Mouse (Mus musculus): ENCODE results near the gene Pld2. TPM values are rescaled to one million over a fixed set of nuclear protein-coding genes. Genes with fewer than 3 reads are reported as not detected.

Gene Pld2
- polyA plus RNA-seq, 1 experiment = 10.2 TPM

DNA sequence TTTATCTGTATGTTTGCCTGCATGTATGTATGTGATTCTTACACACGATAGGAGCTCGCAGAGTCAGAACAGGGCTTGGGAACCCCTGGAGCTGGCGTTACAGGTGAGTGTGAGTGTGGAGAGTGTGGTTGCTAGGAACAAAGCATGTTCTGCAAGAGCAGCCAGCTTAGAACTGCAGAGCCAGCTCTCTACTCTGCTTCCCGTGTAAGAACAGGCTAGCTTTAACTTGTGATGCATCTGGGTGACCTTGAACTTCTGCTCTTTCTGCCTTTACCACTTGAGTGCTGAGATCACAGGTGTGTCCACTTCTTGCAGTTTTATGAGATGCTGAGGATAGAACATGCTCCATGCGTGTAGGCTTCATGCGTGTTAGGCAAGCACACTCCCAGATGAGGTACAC, 39.1 kb downstream of the Pld2 start:
- Histone ChIP-seq H3K4me2 (ENCODE audit: low read depth) (peak overlapping the region; percentile 71), H3K27me3 (ENCODE audit: control insufficient read depth, insufficient read depth, insufficient read length) (no peaks in the 10 kb centered on the region), H3ac (ENCODE audit: control insufficient read depth, insufficient read length) (no peak overlapping the region), H3K4me3 (no peak overlapping the region), H3K36me3 (ENCODE audit: control insufficient read depth, insufficient read depth) (no peaks in the 10 kb centered on the region), H3K79me2 (ENCODE audit: control insufficient read depth, insufficient read depth) (peaks cover 67% of the 10 kb centered on the region)
- no peak for TF ChIP-seq MYOD1 (IDR thresholded peaks at IDR 0.05; ENCODE audit: control insufficient read depth in 1 of 3, insufficient read length in 2 of 3, low read depth in 2 of 3)
- TF ChIP-seq POLR2A (IDR thresholded peaks at IDR 0.05; ENCODE audit: insufficient read length, low read depth) = no peak

DNA sequence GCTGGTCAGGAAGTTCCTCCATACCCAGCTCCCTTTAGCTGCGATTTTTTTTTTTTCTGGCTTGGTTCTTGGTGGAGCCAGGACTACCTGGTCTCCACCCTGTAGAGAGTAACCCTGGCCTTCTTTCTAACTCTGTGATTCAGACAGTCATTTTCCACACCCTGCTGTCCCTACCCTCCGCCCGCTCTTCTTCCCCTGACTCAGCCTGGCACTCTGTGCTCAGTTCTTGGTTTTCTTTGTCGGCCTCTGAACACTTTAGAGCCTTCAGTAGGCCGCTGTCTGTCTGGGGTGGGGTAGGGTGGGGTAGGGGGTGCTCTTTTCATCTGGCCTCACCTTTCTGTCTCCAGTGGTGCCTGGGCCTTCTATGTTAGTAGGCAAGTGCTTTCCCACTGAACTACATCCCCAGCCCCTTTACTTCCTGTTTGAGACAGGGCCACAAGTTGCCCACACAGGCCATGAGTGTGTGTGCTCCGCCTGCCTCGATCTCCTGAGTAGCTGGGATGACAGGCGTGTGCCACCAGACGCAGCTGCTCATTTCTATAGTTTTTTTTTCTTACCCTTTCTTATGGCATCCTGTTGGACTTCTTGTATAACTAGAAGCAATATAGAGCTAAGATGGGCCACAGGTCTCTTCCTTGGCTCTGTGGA, 40.0 kb downstream of the Pld2 start:
- TF ChIP-seq MAX (IDR thresholded peaks at IDR 0.05; ENCODE audit: low read depth) (no peak), MYOD1 (IDR thresholded peaks at IDR 0.05; ENCODE audit: control insufficient read depth in 1 of 3, insufficient read length in 2 of 3, low read depth in 2 of 3) (peak in 2 of 3 experiments; percentile 8 to 40)
- no peaks in the 10 kb centered on the region for H3K36me3 ChIP-seq (ENCODE audit: control insufficient read depth, insufficient read depth)
- no peak overlapping the region for H3ac ChIP-seq (ENCODE audit: control insufficient read depth, insufficient read length)
- H3K4me2 ChIP-seq (ENCODE audit: low read depth) = peak overlapping the region; percentile 71
- H3K79me2 ChIP-seq (ENCODE audit: control insufficient read depth, insufficient read depth) = peaks cover 61% of the 10 kb centered on the region
- no peak overlapping the region for H3K4me3 ChIP-seq
- no peaks in the 10 kb centered on the region for H3K27me3 ChIP-seq (ENCODE audit: control insufficient read depth, insufficient read depth, insufficient read length)

DNA sequence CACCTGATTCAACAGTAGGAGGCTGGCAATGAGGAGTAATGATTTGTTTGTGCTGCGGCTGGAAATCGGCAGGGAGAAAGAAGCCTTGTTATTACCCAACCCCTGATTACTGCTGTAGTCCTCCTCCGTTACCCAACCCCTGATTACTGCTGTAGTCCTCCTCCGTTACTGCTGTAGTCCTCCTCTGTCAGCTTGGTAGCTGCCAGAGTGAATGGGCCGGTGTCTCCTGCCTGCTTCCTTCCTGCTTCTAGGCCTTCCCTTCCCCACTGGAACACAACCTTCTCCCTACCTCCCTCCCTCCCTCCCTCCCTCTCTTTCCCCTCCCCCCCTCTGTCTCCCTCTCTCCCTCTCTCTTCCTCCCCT, 40.5 kb downstream of the Pld2 start:
- no peak for TF ChIP-seq POLR2AphosphoS2 (IDR thresholded peaks at IDR 0.05; ENCODE audit: insufficient read length, low read depth)
- TF ChIP-seq MAX (IDR thresholded peaks at IDR 0.05; ENCODE audit: low read depth) = no peak
- TF ChIP-seq REST (IDR thresholded peaks at IDR 0.05; ENCODE audit: insufficient read depth, insufficient read length) = no peak
- TF ChIP-seq SRF (IDR thresholded peaks at IDR 0.05; ENCODE audit: control insufficient read depth, insufficient read length, low read depth) = no peak
- no peak for TF ChIP-seq TCF12 (IDR thresholded peaks at IDR 0.05; ENCODE audit: insufficient read depth, poor library complexity, severe bottlenecking)
- no peak for TF ChIP-seq USF1 (IDR thresholded peaks at IDR 0.05; ENCODE audit: low read depth)
- TF ChIP-seq POLR2A (IDR thresholded peaks at IDR 0.05; ENCODE audit: insufficient read length, low read depth) = no peak
- TF ChIP-seq MYOG (IDR thresholded peaks at IDR 0.05; ENCODE audit: control insufficient read depth in 1 of 3, insufficient read depth in 1 of 3, insufficient read length in 2 of 3, low read depth in 2 of 3) = no peak
- no peak for TF ChIP-seq MYOD1 (IDR thresholded peaks at IDR 0.05; ENCODE audit: control insufficient read depth in 1 of 3, insufficient read length in 2 of 3, low read depth in 2 of 3)
- no peak for TF ChIP-seq E2F4 (IDR thresholded peaks at IDR 0.05; ENCODE audit: insufficient read depth)
- no peak for TF ChIP-seq TCF3 (IDR thresholded peaks at IDR 0.05; ENCODE audit: insufficient read length, low read depth)
- no peak for TF ChIP-seq CEBPB (IDR thresholded peaks at IDR 0.05; ENCODE audit: insufficient read depth, poor library complexity, severe bottlenecking)
- peak overlapping the region; percentile 71 for H3K4me2 ChIP-seq (ENCODE audit: low read depth)

DNA sequence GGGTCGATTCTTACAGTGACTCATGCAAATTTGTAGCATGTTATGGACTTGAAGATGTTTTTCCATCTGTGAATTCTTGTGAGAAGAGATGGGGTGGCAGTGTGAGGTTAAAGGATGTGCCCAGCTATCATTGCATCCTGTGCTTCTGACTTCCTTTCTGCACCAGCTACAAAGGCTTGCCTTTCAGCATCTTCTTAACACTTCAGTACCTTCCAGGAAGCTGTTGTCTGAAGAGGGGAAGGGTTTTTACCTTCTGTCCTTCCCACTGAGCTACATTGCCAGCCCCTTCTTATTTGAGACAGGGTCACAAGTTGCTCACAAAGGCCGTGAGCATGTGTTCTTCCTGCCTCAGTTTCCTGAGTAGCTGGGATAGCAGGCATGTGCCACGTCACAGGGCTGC, 41.1 kb downstream of the Pld2 start:
- no peaks in the 10 kb centered on the region for H3K27me3 ChIP-seq (ENCODE audit: control insufficient read depth, insufficient read depth, insufficient read length)
- peak overlapping the region; percentile 71 for H3K4me2 ChIP-seq (ENCODE audit: low read depth)
- H3ac ChIP-seq (ENCODE audit: control insufficient read depth, insufficient read length) = no peak overlapping the region
- H3K79me2 ChIP-seq (ENCODE audit: control insufficient read depth, insufficient read depth) = peaks cover 53% of the 10 kb centered on the region
- H3K36me3 ChIP-seq (ENCODE audit: control insufficient read depth, insufficient read depth) = no peaks in the 10 kb centered on the region
- TF ChIP-seq CEBPB (IDR thresholded peaks at IDR 0.05; ENCODE audit: insufficient read depth, poor library complexity, severe bottlenecking) = no peak
- no peak for TF ChIP-seq TCF12 (IDR thresholded peaks at IDR 0.05; ENCODE audit: insufficient read depth, poor library complexity, severe bottlenecking)
- TF ChIP-seq SRF (IDR thresholded peaks at IDR 0.05; ENCODE audit: control insufficient read depth, insufficient read length, low read depth) = no peak
- no peak for TF ChIP-seq MYOG (IDR thresholded peaks at IDR 0.05; ENCODE audit: control insufficient read depth in 1 of 3, insufficient read depth in 1 of 3, insufficient read length in 2 of 3, low read depth in 2 of 3)
- TF ChIP-seq E2F4 (IDR thresholded peaks at IDR 0.05; ENCODE audit: insufficient read depth) = no peak
- no peak for TF ChIP-seq TCF3 (IDR thresholded peaks at IDR 0.05; ENCODE audit: insufficient read length, low read depth)
- TF ChIP-seq POLR2AphosphoS2 (IDR thresholded peaks at IDR 0.05; ENCODE audit: insufficient read length, low read depth) = no peak
- TF ChIP-seq REST (IDR thresholded peaks at IDR 0.05; ENCODE audit: insufficient read depth, insufficient read length) = no peak
- no peak for TF ChIP-seq POLR2A (IDR thresholded peaks at IDR 0.05; ENCODE audit: insufficient read length, low read depth)
- no peak for TF ChIP-seq USF1 (IDR thresholded peaks at IDR 0.05; ENCODE audit: low read depth)
- no peak for TF ChIP-seq MYOD1 (IDR thresholded peaks at IDR 0.05; ENCODE audit: control insufficient read depth in 1 of 3, insufficient read length in 2 of 3, low read depth in 2 of 3)
- no peak for TF ChIP-seq MAX (IDR thresholded peaks at IDR 0.05; ENCODE audit: low read depth)
- no peak overlapping the region for H3K4me3 ChIP-seq

More for the DNA sequence above, 40.5 kb downstream of the Pld2 start:
- Histone ChIP-seq H3K36me3 (ENCODE audit: control insufficient read depth, insufficient read depth) (no peaks in the 10 kb centered on the region), H3K27me3 (ENCODE audit: control insufficient read depth, insufficient read depth, insufficient read length) (no peaks in the 10 kb centered on the region), H3K79me2 (ENCODE audit: control insufficient read depth, insufficient read depth) (peaks cover 56% of the 10 kb centered on the region), H3K4me3 (no peak overlapping the region), H3ac (ENCODE audit: control insufficient read depth, insufficient read length) (no peak overlapping the region)

DNA sequence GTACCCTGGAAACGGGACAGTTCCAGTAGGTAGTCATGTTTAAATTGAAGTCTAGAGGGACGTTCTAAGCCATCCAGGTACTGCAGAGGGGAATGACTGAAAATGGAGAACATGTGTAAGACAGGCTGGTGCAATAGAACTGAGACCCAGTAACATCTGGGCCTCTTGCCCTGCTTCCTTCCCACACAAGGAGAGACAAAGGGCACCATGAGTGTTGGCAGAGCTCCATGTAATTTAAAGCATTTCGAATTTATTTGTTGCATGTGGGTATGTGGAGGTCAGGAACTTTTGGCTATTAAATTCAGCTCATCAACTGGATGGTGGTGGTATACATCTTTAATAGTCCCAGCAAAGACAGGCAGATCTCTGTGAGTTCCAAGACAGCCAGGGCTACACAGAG, 42.3 kb downstream of the Pld2 start:
- TF ChIP-seq POLR2A (IDR thresholded peaks at IDR 0.05; ENCODE audit: insufficient read length, low read depth) = no peak
- TF ChIP-seq CEBPB (IDR thresholded peaks at IDR 0.05; ENCODE audit: insufficient read depth, poor library complexity, severe bottlenecking) = no peak
- no peak for TF ChIP-seq SRF (IDR thresholded peaks at IDR 0.05; ENCODE audit: control insufficient read depth, insufficient read length, low read depth)
- no peak for TF ChIP-seq POLR2AphosphoS2 (IDR thresholded peaks at IDR 0.05; ENCODE audit: insufficient read length, low read depth)
- no peak overlapping the region for H3K4me3 ChIP-seq

More for the DNA sequence above, 42.3 kb downstream of the Pld2 start:
- Histone ChIP-seq H3K27me3 (ENCODE audit: control insufficient read depth, insufficient read depth, insufficient read length) (no peaks in the 10 kb centered on the region), H3K4me2 (ENCODE audit: low read depth) (no peak overlapping the region), H3K79me2 (ENCODE audit: control insufficient read depth, insufficient read depth) (peaks cover 56% of the 10 kb centered on the region), H3K36me3 (ENCODE audit: control insufficient read depth, insufficient read depth) (no peaks in the 10 kb centered on the region), H3ac (ENCODE audit: control insufficient read depth, insufficient read length) (no peak overlapping the region)

All from myocyte (in vitro differentiated cells).